16 mouse cellular contexts compared by ENCODE assay signal in the genomic region with DNA sequence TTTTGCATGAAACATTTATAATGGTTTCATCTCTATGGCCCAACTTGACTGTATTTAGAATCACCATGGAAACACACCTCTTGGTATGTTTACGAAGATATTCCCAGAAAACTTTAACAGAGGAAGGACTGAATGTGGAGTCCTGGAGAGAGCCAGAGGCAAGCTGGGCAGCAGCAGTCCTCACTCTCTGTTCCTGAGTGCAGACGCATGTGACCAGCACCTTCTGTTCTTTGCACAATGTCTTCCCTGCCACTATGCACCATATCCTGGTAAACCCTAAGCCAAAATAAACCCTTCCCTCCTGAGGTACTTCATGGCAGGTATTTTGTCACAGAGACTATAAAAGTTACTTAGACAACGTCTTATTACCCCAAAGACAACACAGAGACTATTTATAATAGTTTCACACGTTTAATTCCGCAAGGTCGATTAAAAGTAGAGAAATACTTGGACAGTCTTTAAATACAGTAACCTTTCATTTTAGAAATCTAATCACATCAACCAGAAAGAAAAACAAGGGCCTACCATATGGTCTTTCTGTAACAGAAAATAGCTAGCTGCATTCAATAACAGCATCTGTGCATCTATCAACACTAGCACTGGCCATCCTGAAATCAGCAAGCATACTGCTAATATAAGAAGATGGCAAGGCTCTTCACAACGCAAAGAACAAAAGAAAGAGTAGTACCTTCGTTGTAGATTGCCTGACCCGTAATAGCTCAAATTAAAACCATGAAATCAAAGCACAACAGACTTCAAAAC. TPM values are rescaled to one million over a fixed set of nuclear protein-coding genes. Genes with fewer than 3 reads are reported as not detected.
DNase-seq lines count a peak whose midpoint lies in the region; ATAC-seq lines count a peak whose summit lies in the region.
"Had no signal": no experiment of that assay in that cellular context is flagged by ENCODE, and none has a peak within 500 bp of the region (broad histone marks: within the 10 kb centered on the region; RNA-seq: fewer than 3 reads in every experiment).

No protein-coding gene starts in this region.

- no peak for ATAC-seq in hindbrain, embryonic 11.5 days (ENCODE audit: low FRiP score)
- no peak for ATAC-seq in forebrain, embryonic 12.5 days (ENCODE audit: low FRiP score)
- no peak for ATAC-seq in hindbrain, embryonic 13.5 days (ENCODE audit: low FRiP score)
- ATAC-seq in neural tube, embryonic 13.5 days (ENCODE audit: low read depth): no peak

- 79% methylated on average over 9 of the region's 9 CpGs for WGBS in hindbrain, embryonic 11.5 days
- WGBS in hindbrain, embryonic 10.5 days: 83% methylated on average over 9 of the region's 9 CpGs
- WGBS in forebrain, embryonic 12.5 days: 66% methylated on average over 9 of the region's 9 CpGs
- 67% methylated on average over 9 of the region's 9 CpGs for WGBS in hindbrain, embryonic 13.5 days
- WGBS in neural tube, embryonic 13.5 days: 64% methylated on average over 9 of the region's 9 CpGs

- no peaks in the 10 kb centered on the region for H3K27me3 ChIP-seq in hindbrain, embryonic 11.5 days (ENCODE audit: control insufficient read depth, insufficient read depth, low read length)
- no peaks in the 10 kb centered on the region for H3K27me3 ChIP-seq in hindbrain, embryonic 10.5 days (ENCODE audit: insufficient read depth, poor library complexity, severe bottlenecking)
- no peaks in the 10 kb centered on the region for H3K27me3 ChIP-seq in forebrain, embryonic 12.5 days
- no peaks in the 10 kb centered on the region for H3K27me3 ChIP-seq in hindbrain, embryonic 13.5 days
- no peaks in the 10 kb centered on the region for H3K27me3 ChIP-seq in neural tube, embryonic 13.5 days
- H3K27me3 ChIP-seq: embryonic facial prominence, embryonic 13.5 days; limb, embryonic 12.5 days had no signal

- H3K36me3 ChIP-seq in hindbrain, embryonic 11.5 days (ENCODE audit: control insufficient read depth, insufficient read depth, low read length): no peaks in the 10 kb centered on the region
- H3K36me3 ChIP-seq in hindbrain, embryonic 10.5 days: peaks cover 5% of the 10 kb centered on the region
- H3K36me3 ChIP-seq in forebrain, embryonic 12.5 days (replicated peaks): no peaks in the 10 kb centered on the region
- H3K36me3 ChIP-seq in hindbrain, embryonic 13.5 days: no peaks in the 10 kb centered on the region
- no peaks in the 10 kb centered on the region for H3K36me3 ChIP-seq in neural tube, embryonic 13.5 days
- H3K36me3 ChIP-seq: embryonic facial prominence, embryonic 13.5 days; limb, embryonic 12.5 days had no signal

- no peak overlapping the region for H3K4me2 ChIP-seq in hindbrain, embryonic 11.5 days (replicated peaks; ENCODE audit: low read depth, low read length)
- H3K4me2 ChIP-seq in forebrain, embryonic 12.5 days: no peak overlapping the region; the same call in 1 of the 2 replicates
- peak overlapping the region; percentile 44 for H3K4me2 ChIP-seq in hindbrain, embryonic 13.5 days
- peak overlapping the region; percentile 45 for H3K4me2 ChIP-seq in neural tube, embryonic 13.5 days
- H3K4me2 ChIP-seq: embryonic facial prominence, embryonic 13.5 days; limb, embryonic 12.5 days had no signal

- H3K9ac ChIP-seq in hindbrain, embryonic 11.5 days (ENCODE audit: low read depth, low read length): 0 out of 2 replicates have a peak overlapping the region, but pooled peaks have one; percentile 23
- H3K9ac ChIP-seq in forebrain, embryonic 12.5 days: no peak overlapping the region
- peak overlapping the region; percentile 56 for H3K9ac ChIP-seq in hindbrain, embryonic 13.5 days
- H3K9ac ChIP-seq in neural tube, embryonic 13.5 days: peak overlapping the region; percentile 49; the same call in 1 of the 2 replicates
- H3K9ac ChIP-seq: embryonic facial prominence, embryonic 13.5 days; limb, embryonic 12.5 days had no signal

- H3K4me3 ChIP-seq in hindbrain, embryonic 11.5 days (ENCODE audit: low read depth, low read length): no peak overlapping the region
- no peak overlapping the region for H3K4me3 ChIP-seq in hindbrain, embryonic 10.5 days
- no peak overlapping the region for H3K4me3 ChIP-seq in forebrain, embryonic 12.5 days (replicated peaks)
- H3K4me3 ChIP-seq in hindbrain, embryonic 13.5 days: peak overlapping the region; percentile 8; the same call in 1 of the 2 replicates
- H3K4me3 ChIP-seq in neural tube, embryonic 13.5 days: no peak overlapping the region
- H3K4me3 ChIP-seq: embryonic facial prominence, embryonic 13.5 days; limb, embryonic 12.5 days had no signal

- no peak overlapping the region for H3K27ac ChIP-seq in hindbrain, embryonic 11.5 days (ENCODE audit: low read depth, low read length)
- no peak overlapping the region for H3K27ac ChIP-seq in hindbrain, embryonic 10.5 days
- H3K27ac ChIP-seq in forebrain, embryonic 12.5 days: peak overlapping the region; percentile 56
- peak overlapping the region; percentile 55 for H3K27ac ChIP-seq in hindbrain, embryonic 13.5 days
- peak overlapping the region; percentile 33; the same call in 1 of the 2 replicates for H3K27ac ChIP-seq in neural tube, embryonic 13.5 days (replicated peaks)
- H3K27ac ChIP-seq: embryonic facial prominence, embryonic 13.5 days; limb, embryonic 12.5 days had no signal

- no peaks in the 10 kb centered on the region for H3K9me3 ChIP-seq in hindbrain, embryonic 11.5 days (ENCODE audit: control insufficient read depth, low read length)
- H3K9me3 ChIP-seq in hindbrain, embryonic 10.5 days: no peaks in the 10 kb centered on the region
- H3K9me3 ChIP-seq in forebrain, embryonic 12.5 days: no peaks in the 10 kb centered on the region
- no peaks in the 10 kb centered on the region for H3K9me3 ChIP-seq in hindbrain, embryonic 13.5 days
- no peaks in the 10 kb centered on the region for H3K9me3 ChIP-seq in neural tube, embryonic 13.5 days
- H3K9me3 ChIP-seq: embryonic facial prominence, embryonic 13.5 days; limb, embryonic 12.5 days had no signal

- DNase-seq in hindbrain, embryonic 11.5 days (ENCODE audit: low spot score): no peak
- no peak for DNase-seq in hindbrain, embryonic 10.5 days (ENCODE audit: low spot score)
- no peak for DNase-seq in gastrocnemius, adult 18-20 months (ENCODE audit: low spot score)
- DNase-seq in cerebellum, adult 8-10 months: no peak
- DNase-seq: adrenal gland, postnatal 14 days; heart, postnatal 14 days; kidney, adult 18-20 months; kidney, postnatal 36 days; layer of hippocampus, postnatal 36 days; lung, postnatal 4 days; right cerebral cortex, adult 18-20 months had no signal

- peaks cover 9% of the 10 kb centered on the region for H3K4me1 ChIP-seq in hindbrain, embryonic 11.5 days (replicated peaks; ENCODE audit: control insufficient read depth, insufficient read depth, low read length)
- peaks cover 54% of the 10 kb centered on the region for H3K4me1 ChIP-seq in hindbrain, embryonic 10.5 days (replicated peaks)
- peaks cover 68% of the 10 kb centered on the region for H3K4me1 ChIP-seq in forebrain, embryonic 12.5 days
- peaks cover 63% of the 10 kb centered on the region for H3K4me1 ChIP-seq in hindbrain, embryonic 13.5 days (replicated peaks)
- peaks cover 82% of the 10 kb centered on the region for H3K4me1 ChIP-seq in neural tube, embryonic 13.5 days (replicated peaks)

RNA-seq across cellular contexts. Expression of a gene that starts 8.6 kb away (rescaled TPM):
- 56.8 and 69.4 TPM in 2 replicates for polyA plus RNA-seq in hindbrain, embryonic 11.5 days (2014; fragmentation: Nextera tagmentation; extraction: Ambion mirVana)
- polyA plus RNA-seq in hindbrain, embryonic 10.5 days (2016; fragmentation: Nextera tagmentation; extraction: Ambion mirVana): 31.8 and 39.9 TPM in 2 replicates
- 55.8 and 59.7 TPM in 2 replicates for polyA plus RNA-seq in forebrain, embryonic 12.5 days (2016; fragmentation: Nextera tagmentation; extraction: Ambion mirVana)
- polyA plus RNA-seq in hindbrain, embryonic 13.5 days (2015; fragmentation: Nextera tagmentation; extraction: Ambion mirVana): 35.6 and 41.1 TPM in 2 replicates
- polyA plus RNA-seq in neural tube, embryonic 13.5 days (2015; fragmentation: Nextera tagmentation; extraction: Ambion mirVana): 33.9 and 34.9 TPM in 2 replicates
- total RNA-seq in gastrocnemius, adult 18-20 months (2021): 10 to 100 TPM; 27.0 to 33.4 TPM

Comparison
In these comparisons a context has a peak if more than half of its experiments do, and no peak if none do; other contexts are left out.
1. H3K27ac ChIP-seq: peak in forebrain, embryonic 12.5 days (single experiment), hindbrain, embryonic 13.5 days (single experiment) and neural tube, embryonic 13.5 days (single experiment); none in hindbrain, embryonic 11.5 days (single experiment) and hindbrain, embryonic 10.5 days (single experiment).
2. H3K4me2 ChIP-seq: peak in hindbrain, embryonic 13.5 days (single experiment) and neural tube, embryonic 13.5 days (single experiment); none in hindbrain, embryonic 11.5 days (single experiment) and forebrain, embryonic 12.5 days (single experiment).